Mouse (Mus musculus): ENCODE measurements around the gene Ivns1abp.

DNA sequence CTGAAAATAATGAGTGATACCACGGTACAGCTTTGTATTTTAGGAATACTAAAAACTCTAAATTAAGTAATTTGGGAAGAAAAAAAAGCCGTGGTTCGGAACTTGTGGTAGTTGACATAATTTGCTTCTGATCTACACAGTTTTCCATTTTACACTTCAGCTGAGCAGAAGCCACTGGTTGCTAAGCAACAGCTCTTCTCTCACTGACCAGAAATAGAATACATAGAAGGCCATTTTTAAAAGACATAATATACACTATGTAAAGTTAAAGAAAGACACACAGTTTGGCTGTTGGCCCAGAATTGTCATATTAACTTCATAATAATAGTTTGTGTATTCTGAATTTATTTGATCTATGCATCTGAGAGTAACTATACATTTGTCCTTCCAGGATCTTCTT, 42.4 kb upstream of the Ivns1abp start:
- TF ChIP-seq CTCF (IDR thresholded peaks at IDR 0.05; ENCODE audit: low read depth, low read length) (no peak), GATA1 (IDR thresholded peaks at IDR 0.05; ENCODE audit: borderline replicate concordance, low read length) (no peak), POLR2AphosphoS5 (IDR thresholded peaks at IDR 0.05; ENCODE audit: insufficient replicate concordance, low read depth, low read length) (no peak), TAL1 (conservative IDR thresholded peaks at IDR 0.05; ENCODE audit: low read depth, low read length) (no peak), GATA2 (IDR thresholded peaks at IDR 0.05; ENCODE audit: borderline replicate concordance, low read depth, low read length) (no peak)

Data from G1E (cell line).